Mouse (Mus musculus): Measurements from ENCODE around the gene Defa22. TPM values are rescaled to one million over a fixed set of nuclear protein-coding genes. Genes with fewer than 3 reads are reported as not detected.
"Not testable (repeated sequence)": the region's sequence is repeated elsewhere in the genome, so short reads cannot be mapped to it uniquely, and the experiment has no call there.

Defa22 gene
- not detected for total RNA-seq (2021)
- long read RNA-seq = 0 reads

GRCm38 (mm10) chr8:21161977-21162376 is at the start of gene Defa22:
Gene Defa22 (plus strand): TSS chr8:21162277.
- DNase-seq (ENCODE audit: low spot score in 2 of 2) = not testable (repeated sequence)

GRCm38 (mm10) chr8:21134342-21134741 is 27.7 kb upstream of the Defa22 start, which contains the start of gene Defa30:
Gene Defa30 (plus strand): TSS chr8:21134642.
- DNase-seq (ENCODE audit: low spot score in 2 of 2) = not testable (repeated sequence)

- not testable (repeated sequence) for DNase-seq (ENCODE audit: low spot score in 2 of 2)
Measured at GRCm38 (mm10) chr8:21191314-21191713, 29.2 kb downstream of the Defa22 start, which contains the start of gene Defa31. Gene Defa31 (plus strand): TSS chr8:21191614.

- not testable (repeated sequence) for DNase-seq (ENCODE audit: low spot score in 2 of 2)
Measured at GRCm38 (mm10) chr8:21201261-21201660, 39.2 kb downstream of the Defa22 start, which contains the start of gene Gm15293. Gene Gm15293 (plus strand): TSS chr8:21201561.

Other genes with a start within 250 kb of the Defa22 start
- gene Gm6040, start 240.2 kb upstream of the Defa22 start, total RNA-seq (2021) = not detected
- gene AY761185, start 217.6 kb upstream of the Defa22 start, total RNA-seq (2021) = not detected
- gene Defa21, start 136.7 kb upstream of the Defa22 start, total RNA-seq (2021) = not detected
- gene Defa23, start 107.2 kb upstream of the Defa22 start, total RNA-seq (2021) = not detected
- not detected for gene Defa35, start 97.2 kb upstream of the Defa22 start, total RNA-seq (2021)
- not detected for gene Defa25, start 77.8 kb upstream of the Defa22 start, total RNA-seq (2021)
- gene Gm14851, start 66.2 kb upstream of the Defa22 start, total RNA-seq (2021) = not detected
- not detected for gene Defa30, start 27.6 kb upstream of the Defa22 start, total RNA-seq (2021)
- gene Defa31, start 29.3 kb downstream of the Defa22 start, total RNA-seq (2021) = not detected
- not detected for gene Gm15293, start 39.3 kb downstream of the Defa22 start, total RNA-seq (2021)
- gene Gm15292, start 87.5 kb downstream of the Defa22 start, total RNA-seq (2021) = not detected
- not detected for gene Defa27, start 153.3 kb downstream of the Defa22 start, total RNA-seq (2021)
- not detected for gene Defa29, start 164.7 kb downstream of the Defa22 start, total RNA-seq (2021)
- not detected for gene Defa2, start 216.2 kb downstream of the Defa22 start, total RNA-seq (2021)
- not detected for gene Defa33, start 229.5 kb downstream of the Defa22 start, total RNA-seq (2021)